Mouse (Mus musculus): ENCODE measurements around the gene Gabrg3. TPM values are rescaled to one million over a fixed set of nuclear protein-coding genes. Genes with fewer than 3 reads are reported as not detected.

Gabrg3 gene
- polyA plus RNA-seq (2012; ENCODE audit: low replicate concordance): not detected in 2 replicates

DNA sequence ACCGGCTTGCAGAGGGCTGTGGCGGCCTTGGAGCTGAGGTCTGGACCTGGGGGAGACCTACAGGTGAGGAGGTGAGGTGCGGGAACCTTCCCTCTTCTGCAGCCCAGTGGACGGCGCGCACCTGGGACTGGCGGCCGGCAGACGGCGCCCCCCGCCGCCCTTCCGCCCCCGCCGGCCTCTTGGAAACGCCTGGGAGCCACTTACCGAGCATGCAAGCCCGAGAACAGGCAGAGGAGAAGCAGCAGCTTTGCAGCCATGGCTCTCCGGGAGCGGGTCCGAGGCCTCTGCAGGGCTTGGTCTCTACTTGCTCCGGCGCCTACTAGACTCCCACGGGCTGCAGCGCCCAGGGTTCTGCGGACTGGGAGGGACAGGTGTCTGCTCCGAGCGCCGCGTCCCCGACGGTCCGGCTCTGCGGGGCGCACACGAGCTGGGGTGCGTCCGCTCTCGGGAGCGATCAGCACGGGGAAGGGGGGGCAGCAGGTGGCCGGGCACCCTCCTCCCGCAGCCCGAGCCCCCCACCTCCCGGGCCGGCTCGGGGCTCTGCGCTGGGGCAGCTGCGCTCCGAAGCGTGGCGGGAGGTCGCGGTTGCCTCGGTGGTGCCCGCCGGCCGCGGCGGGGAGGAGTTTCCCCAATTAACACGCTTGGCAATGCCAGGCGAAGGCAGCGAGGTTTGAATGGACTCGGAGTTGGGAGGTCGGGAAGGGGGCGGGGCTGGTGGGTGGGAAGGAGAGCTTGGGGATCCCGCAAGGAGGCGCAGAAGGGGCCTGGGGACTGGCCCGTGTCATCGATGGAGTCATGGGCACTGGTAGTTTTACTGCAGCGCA, at the start of gene Gabrg3:
Gene Gabrg3 (minus strand): TSS at position 672 of the 824 bp plus-strand sequence.

DNA sequence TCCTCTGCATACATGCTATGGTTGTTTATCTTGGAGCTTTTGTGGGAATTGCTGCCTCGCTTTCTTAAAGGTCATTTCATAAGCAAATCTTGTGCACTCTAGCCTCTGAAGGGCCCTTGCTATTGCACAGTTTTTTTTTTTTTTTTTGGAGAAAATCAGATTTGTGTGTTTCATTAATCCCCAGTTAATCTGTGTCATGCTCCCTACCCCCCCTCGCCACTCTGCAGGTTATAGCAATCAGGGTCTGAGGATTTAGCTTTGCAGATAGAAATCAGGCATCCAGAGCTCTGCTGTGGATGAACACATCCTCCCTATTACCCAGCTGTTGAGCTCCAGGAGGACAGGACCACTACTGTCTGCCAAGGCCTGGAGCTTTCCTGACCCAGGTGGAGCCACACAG, 32.4 kb upstream of the Gabrg3 start, which contains the start of gene Gabrb3:
Gene Gabrb3 (plus strand): TSS at position 301 of the 400 bp plus-strand sequence.

Other genes with a start within 250 kb of the Gabrg3 start
- gene Gabrb3, start 32.5 kb upstream of the Gabrg3 start, polyA plus RNA-seq (2012; ENCODE audit: low replicate concordance): not detected in 2 replicates
- not detected in 2 replicates for gene Gabra5, start 122.9 kb upstream of the Gabrg3 start, polyA plus RNA-seq (2012; ENCODE audit: low replicate concordance)

Measured in leukemia stem cell, adult 10-12 weeks (primary cell).